Mouse (Mus musculus) spleen, adult 12 weeks (tissue): ENCODE results near the gene Ptpn6.

Experiments used
- DNase-seq: peaks from one replicate; pipeline ENCODE4 v3.0.0; 2022; ENCODE audit warnings: low spot score

Ptpn6 gene

GRCm38 (mm10) chr6:124729850-124730705 lies 8.4 kb downstream of the Ptpn6 start:
- no peak for DNase-seq

- DNase-seq: no peak
Observed at GRCm38 (mm10) chr6:124728621-124729020, 9.9 kb downstream of the Ptpn6 start.

- DNase-seq: no peak
Observed at GRCm38 (mm10) chr6:124724472-124724871, 14.0 kb downstream of the Ptpn6 start.

- no peak for DNase-seq
Observed at GRCm38 (mm10) chr6:124723541-124723940, 15.0 kb downstream of the Ptpn6 start.

- DNase-seq: no peak
Observed at GRCm38 (mm10) chr6:124722876-124723473, 15.5 kb downstream of the Ptpn6 start.

GRCm38 (mm10) chr6:124720904-124721303 lies 17.6 kb downstream of the Ptpn6 start:
- DNase-seq: no peak

GRCm38 (mm10) chr6:124719354-124719978 lies 19.0 kb downstream of the Ptpn6 start:
- DNase-seq: no peak

- no peak for DNase-seq
Observed at GRCm38 (mm10) chr6:124718703-124719102, 19.8 kb downstream of the Ptpn6 start.

- DNase-seq: no peak
Observed at GRCm38 (mm10) chr6:124717968-124718367, 20.5 kb downstream of the Ptpn6 start.

- peak; percentile 56 for DNase-seq
Observed at GRCm38 (mm10) chr6:124716864-124717490, 21.5 kb downstream of the Ptpn6 start.

- DNase-seq: no peak
Observed at GRCm38 (mm10) chr6:124712918-124713317, 25.6 kb downstream of the Ptpn6 start.

GRCm38 (mm10) chr6:124711824-124712782 lies 26.4 kb downstream of the Ptpn6 start, which contains the start of the genes Emg1 and Phb2:
Emg1 (minus strand) TSS chr6:124712178.
Phb2 (plus strand) TSS chr6:124712336.
- peak; percentile 97 for DNase-seq

- no peak for DNase-seq
Observed at GRCm38 (mm10) chr6:124708289-124708889, 30.1 kb downstream of the Ptpn6 start.

- DNase-seq: no peak
Observed at GRCm38 (mm10) chr6:124706061-124706627, 32.4 kb downstream of the Ptpn6 start.

GRCm38 (mm10) chr6:124704417-124704816 lies 34.1 kb downstream of the Ptpn6 start:
- no peak for DNase-seq

GRCm38 (mm10) chr6:124703789-124704188 lies 34.7 kb downstream of the Ptpn6 start:
- no peak for DNase-seq

- DNase-seq: peak; percentile 51
Observed at GRCm38 (mm10) chr6:124702784-124703103, 35.8 kb downstream of the Ptpn6 start.

GRCm38 (mm10) chr6:124702102-124702783 lies 36.3 kb downstream of the Ptpn6 start:
- DNase-seq: no peak

- no peak for DNase-seq
Observed at GRCm38 (mm10) chr6:124701338-124701737, 37.2 kb downstream of the Ptpn6 start.
